9 mouse cellular contexts compared by ENCODE assay signal in the genomic region with DNA sequence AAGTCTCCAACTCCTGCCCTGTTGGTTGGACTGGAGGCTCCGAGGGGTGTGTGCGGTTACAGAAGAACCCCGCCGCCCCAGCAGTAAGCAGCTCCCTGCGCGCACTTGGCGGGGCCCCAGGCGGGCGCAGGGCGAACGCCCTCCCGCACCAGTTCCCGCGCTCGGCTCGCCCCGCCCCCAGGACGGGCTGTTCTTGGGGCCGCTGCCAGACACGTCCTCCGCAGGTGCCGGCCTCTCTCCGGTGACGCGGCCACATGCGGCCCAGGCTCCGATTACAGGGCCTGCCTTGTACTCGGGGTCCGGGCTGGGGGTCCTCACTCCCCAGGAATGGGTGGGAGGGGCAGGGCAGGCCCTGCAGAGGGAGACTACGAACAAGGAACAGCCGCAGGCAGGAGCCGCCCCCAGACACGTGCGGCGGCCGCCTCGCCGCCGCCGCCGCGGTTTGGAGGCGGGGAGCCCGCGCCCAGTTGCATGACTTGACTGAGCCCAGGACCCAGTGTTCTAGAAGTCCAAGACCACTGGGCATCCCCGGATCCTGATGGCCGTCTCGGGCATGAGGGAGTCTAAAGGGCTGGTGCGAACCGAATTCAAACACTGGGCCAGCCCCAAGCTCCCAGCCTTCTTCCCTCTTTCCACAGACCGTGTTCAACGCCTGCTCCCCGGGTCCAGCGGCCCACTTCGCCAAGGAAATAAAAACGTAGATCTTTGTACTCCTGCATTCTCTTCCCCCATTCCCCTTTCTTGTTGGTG. TPM values are rescaled to one million over a fixed set of nuclear protein-coding genes. Genes with fewer than 3 reads are reported as not detected.
A peak's percentile ranks its signal among the peaks of the same experiment; 100 is the strongest.
DNase-seq lines count a peak whose midpoint lies in the region; ATAC-seq and TF ChIP-seq lines count a peak whose summit lies in the region.
"Had no signal": no experiment of that assay in that cellular context is flagged by ENCODE, and none has a peak within 500 bp of the region (broad histone marks: within the 10 kb centered on the region; RNA-seq: fewer than 3 reads in every experiment).

No protein-coding gene starts in this region.

- ATAC-seq in embryonic facial prominence, embryonic 13.5 days (ENCODE audit: insufficient number of reproducible peaks, insufficient read depth, low FRiP score, low TSS enrichment, low read depth) = peak; percentile 59
- peak; percentile 68 for ATAC-seq in limb, embryonic 14.5 days (ENCODE audit: low FRiP score, low read depth)
- ATAC-seq in midbrain, embryonic 14.5 days (ENCODE audit: low FRiP score, low TSS enrichment) = no peak

- H3K4me2 ChIP-seq in embryonic facial prominence, embryonic 13.5 days = peak overlapping the region; percentile 61
- peak overlapping the region; percentile 56 for H3K4me2 ChIP-seq in limb, embryonic 14.5 days (replicated peaks; ENCODE audit: low read depth, low read length, severe bottlenecking)
- H3K4me2 ChIP-seq in midbrain, embryonic 14.5 days (ENCODE audit: low read length) = peak overlapping the region; percentile 57

- no peak for TF ChIP-seq POLR2A in limb, embryonic 14.5 days (IDR thresholded peaks at IDR 0.05; ENCODE audit: borderline replicate concordance, extremely low read depth, insufficient read depth, insufficient read length)

- intact Hi-C loops in heart, postnatal 36 days (cut with DNase I) = loop anchor here (5.0 kb wide), 3 partner anchors 153 to 458 kb away; partner anchors contain the start of gene Tspan32

- H3K9me3 ChIP-seq in embryonic facial prominence, embryonic 13.5 days = peaks cover 14% of the 10 kb centered on the region
- peaks cover 15% of the 10 kb centered on the region for H3K9me3 ChIP-seq in limb, embryonic 14.5 days (ENCODE audit: control insufficient read depth, low read length)
- H3K9me3 ChIP-seq in midbrain, embryonic 14.5 days (ENCODE audit: control insufficient read depth, low read length) = no peaks in the 10 kb centered on the region

- peak overlapping the region; percentile 31 for H3K4me3 ChIP-seq in embryonic facial prominence, embryonic 13.5 days
- peak overlapping the region; percentile 23 for H3K4me3 ChIP-seq in limb, embryonic 14.5 days (replicated peaks; ENCODE audit: low read length)
- H3K4me3 ChIP-seq in midbrain, embryonic 14.5 days (replicated peaks; ENCODE audit: low read depth, low read length) = peak overlapping the region; percentile 30

- peak overlapping the region; percentile 88 for H3K27ac ChIP-seq in embryonic facial prominence, embryonic 13.5 days
- peak overlapping the region; percentile 87 for H3K27ac ChIP-seq in limb, embryonic 14.5 days (replicated peaks; ENCODE audit: low read depth, low read length)
- no peak overlapping the region for H3K27ac ChIP-seq in midbrain, embryonic 14.5 days (replicated peaks; ENCODE audit: low read depth, low read length)

- peaks cover 4% of the 10 kb centered on the region; the same call in 1 of the 2 replicates for H3K36me3 ChIP-seq in embryonic facial prominence, embryonic 13.5 days
- 0 out of 2 replicates have a peak, but pooled peaks cover 3% of the 10 kb centered on the region for H3K36me3 ChIP-seq in limb, embryonic 14.5 days (ENCODE audit: control insufficient read depth, insufficient read depth, low read length)
- no peaks in the 10 kb centered on the region for H3K36me3 ChIP-seq in midbrain, embryonic 14.5 days (ENCODE audit: control insufficient read depth, insufficient read depth, low read length)

- H3K9ac ChIP-seq in embryonic facial prominence, embryonic 13.5 days = peak overlapping the region; percentile 57
- peak overlapping the region; percentile 43 for H3K9ac ChIP-seq in limb, embryonic 14.5 days (ENCODE audit: low read depth, low read length, severe bottlenecking)
- peak overlapping the region; percentile 34 for H3K9ac ChIP-seq in midbrain, embryonic 14.5 days (replicated peaks; ENCODE audit: low read length)

- peak; percentile 30 to 68 for DNase-seq in spleen, postnatal 4 days (ENCODE audit: low spot score in 2 of 2)
- DNase-seq in spleen, adult 12 weeks (ENCODE audit: low spot score) = no peak
- peak; percentile 47 to 51 for DNase-seq in heart, postnatal 36 days
- DNase-seq in limb, embryonic 14.5 days (ENCODE audit: low spot score) = peak; percentile 74
- peak; percentile 73 for DNase-seq in midbrain, embryonic 14.5 days
- peak; percentile 78 for DNase-seq in testis, postnatal 14 days (ENCODE audit: low spot score)
- DNase-seq in frontal cortex, postnatal 25 days (ENCODE audit: low spot score in 2 of 2) = no peak

- 22% methylated on average over 55 of the region's 56 CpGs for WGBS in embryonic facial prominence, embryonic 13.5 days
- WGBS in limb, embryonic 14.5 days = 20% methylated on average over 33 of the region's 56 CpGs
- 24% methylated on average over 49 of the region's 56 CpGs for WGBS in midbrain, embryonic 14.5 days

- peaks cover 65% of the 10 kb centered on the region for H3K4me1 ChIP-seq in embryonic facial prominence, embryonic 13.5 days
- H3K4me1 ChIP-seq in limb, embryonic 14.5 days (ENCODE audit: control insufficient read depth, insufficient read depth, low read length) = peaks cover 26% of the 10 kb centered on the region
- H3K4me1 ChIP-seq in midbrain, embryonic 14.5 days (ENCODE audit: control insufficient read depth, insufficient read depth, low read length) = peaks cover 14% of the 10 kb centered on the region

- H3K27me3 ChIP-seq in embryonic facial prominence, embryonic 13.5 days = peaks cover 5% of the 10 kb centered on the region; the same call in 1 of the 2 replicates
- no peaks in the 10 kb centered on the region for H3K27me3 ChIP-seq in limb, embryonic 14.5 days (ENCODE audit: control insufficient read depth, insufficient read depth, low read length)
- peaks cover 7% of the 10 kb centered on the region; the same call in 1 of the 2 replicates for H3K27me3 ChIP-seq in midbrain, embryonic 14.5 days (ENCODE audit: control insufficient read depth, insufficient read depth, low read length)

RNA-seq across cellular contexts. Expression of gene Cdkn1c, which starts 4.1 kb away (rescaled TPM):
- polyA plus RNA-seq in embryonic facial prominence, embryonic 13.5 days (2015; fragmentation: Nextera tagmentation; extraction: Ambion mirVana) = 873 and 944 TPM in 2 replicates
- 10 to 100 TPM; 30.8 to 44.2 TPM for total RNA-seq in heart, postnatal 36 days (2021)
- 1,048 and 1,240 TPM in 2 replicates for polyA plus RNA-seq in limb, embryonic 14.5 days (2012; rRNA removed)
- 2,054 and 2,200 TPM in 2 replicates for polyA plus RNA-seq in limb, embryonic 14.5 days (2014; fragmentation: Nextera tagmentation; extraction: Ambion mirVana)
- polyA plus RNA-seq in midbrain, embryonic 14.5 days (2014; fragmentation: Nextera tagmentation; extraction: Ambion mirVana) = 271 and 417 TPM in 2 replicates

RNA-seq across cellular contexts. Expression of gene Slc22a18, which starts 8.6 kb away (rescaled TPM):
- 2.5 and 3.0 TPM in 2 replicates for polyA plus RNA-seq in embryonic facial prominence, embryonic 13.5 days (2015; fragmentation: Nextera tagmentation; extraction: Ambion mirVana)
- total RNA-seq in heart, postnatal 36 days (2021) = under 1 TPM; 0.33 to 0.54 TPM
- 3.3 and 5.3 TPM in 2 replicates for polyA plus RNA-seq in limb, embryonic 14.5 days (2012; rRNA removed)
- 2.3 and 2.6 TPM in 2 replicates for polyA plus RNA-seq in limb, embryonic 14.5 days (2014; fragmentation: Nextera tagmentation; extraction: Ambion mirVana)
- 0.20 and 0.78 TPM in 2 replicates for polyA plus RNA-seq in midbrain, embryonic 14.5 days (2014; fragmentation: Nextera tagmentation; extraction: Ambion mirVana)

RNA-seq across cellular contexts. Expression of gene Phlda2, which starts 38.0 kb away (rescaled TPM):
- polyA plus RNA-seq in embryonic facial prominence, embryonic 13.5 days (2015; fragmentation: Nextera tagmentation; extraction: Ambion mirVana) = 7.0 and 8.5 TPM in 2 replicates
- not detected for total RNA-seq in heart, postnatal 36 days (2021)
- polyA plus RNA-seq in limb, embryonic 14.5 days (2012; rRNA removed) = 23.3 and 34.7 TPM in 2 replicates
- polyA plus RNA-seq in limb, embryonic 14.5 days (2014; fragmentation: Nextera tagmentation; extraction: Ambion mirVana) = 13.7 and 14.1 TPM in 2 replicates
- polyA plus RNA-seq in midbrain, embryonic 14.5 days (2014; fragmentation: Nextera tagmentation; extraction: Ambion mirVana) = 0.45 TPM in 1 of 2 replicates, not detected in the other
- total RNA-seq: left cerebral cortex, postnatal 10 days had no signal

Comparison
In these comparisons a context has a peak if more than half of its experiments do, and no peak if none do; other contexts are left out.
1. DNase-seq: peak in spleen, postnatal 4 days (2 of 2), heart, postnatal 36 days (2 of 2), limb, embryonic 14.5 days (single experiment), midbrain, embryonic 14.5 days (single experiment) and testis, postnatal 14 days (single experiment); none in spleen, adult 12 weeks (single experiment) and frontal cortex, postnatal 25 days (0 of 2).
2. Peak in every context shown above with its lines, with median percentiles within 50 percentile points of each other: H3K4me2 ChIP-seq, H3K4me3 ChIP-seq and H3K9ac ChIP-seq.